Mouse (Mus musculus): Measurements from ENCODE around the gene Nbeal1. TPM values are rescaled to one million over a fixed set of nuclear protein-coding genes. Genes with fewer than 3 reads are reported as not detected.
A peak's percentile ranks its signal among the peaks of the same experiment; 100 is the strongest.

Nbeal1 gene
- polyA plus RNA-seq, 2 experiments = 5.2 to 8.5 TPM

DNA sequence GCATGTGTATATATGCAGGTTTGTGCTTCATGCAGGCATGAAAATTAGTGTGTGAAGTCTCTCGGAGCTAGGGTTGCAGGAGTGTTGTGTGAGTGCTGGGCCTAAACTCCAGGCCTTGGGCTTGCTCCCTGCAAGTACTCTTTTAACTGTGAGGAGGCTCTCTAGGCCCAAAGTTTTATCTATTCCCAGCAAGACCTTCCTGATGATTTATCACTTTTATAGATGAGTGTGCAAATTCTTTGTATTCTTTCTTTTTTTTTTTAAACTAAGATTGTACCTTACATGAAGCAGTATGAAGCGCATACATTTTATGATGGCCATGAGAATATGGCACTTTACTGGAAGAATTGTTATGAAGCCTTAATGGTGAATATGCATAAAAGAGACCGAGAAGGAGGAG lies 87.7 kb downstream of the Nbeal1 start:
- no peak for ATAC-seq (ENCODE audit: low FRiP score, low read depth)
- no peaks in the 10 kb centered on the region for H3K4me1 ChIP-seq (ENCODE audit: control insufficient read depth, insufficient read depth, low read length)
- no peak for TF ChIP-seq POLR2A (IDR thresholded peaks at IDR 0.05; ENCODE audit: borderline replicate concordance, extremely low read depth, insufficient read depth, insufficient read length)
- WGBS = 89% methylated on average over 3 of the region's 3 CpGs
- no peaks in the 10 kb centered on the region for H3K27me3 ChIP-seq (ENCODE audit: control insufficient read depth, insufficient read depth, low read length)
- no peak overlapping the region for H3K9ac ChIP-seq (ENCODE audit: low read depth, low read length, severe bottlenecking)
- no peaks in the 10 kb centered on the region for H3K9me3 ChIP-seq (ENCODE audit: control insufficient read depth, low read length)
- H3K4me3 ChIP-seq (replicated peaks; ENCODE audit: low read length) = no peak overlapping the region
- H3K4me2 ChIP-seq (replicated peaks; ENCODE audit: low read depth, low read length, severe bottlenecking) = no peak overlapping the region
- H3K27ac ChIP-seq (replicated peaks; ENCODE audit: low read depth, low read length) = no peak overlapping the region
- peaks cover 54% of the 10 kb centered on the region for H3K36me3 ChIP-seq (ENCODE audit: control insufficient read depth, insufficient read depth, low read length)
- DNase-seq (ENCODE audit: low spot score) = no peak

DNA sequence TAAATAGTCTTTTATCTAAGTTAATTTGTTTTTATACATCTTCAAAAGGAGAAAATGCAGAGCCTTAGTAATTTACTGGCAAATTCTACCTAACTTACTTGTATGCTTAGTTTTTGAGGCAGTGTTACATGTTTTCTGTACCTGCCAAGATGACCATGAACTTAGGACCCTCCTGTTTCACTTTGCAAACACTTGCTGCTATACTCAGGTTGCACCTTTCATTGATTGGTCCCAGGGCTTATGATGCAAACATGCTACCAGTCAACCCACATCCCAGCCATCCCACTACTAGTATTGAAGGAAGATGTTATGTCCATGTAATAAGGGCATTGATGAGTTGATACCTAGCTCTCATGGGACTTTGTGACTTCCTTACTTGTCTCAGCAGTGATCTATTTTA lies 88.9 kb downstream of the Nbeal1 start:
- TF ChIP-seq POLR2A (IDR thresholded peaks at IDR 0.05; ENCODE audit: borderline replicate concordance, extremely low read depth, insufficient read depth, insufficient read length) = no peak
- peaks cover 44% of the 10 kb centered on the region for H3K36me3 ChIP-seq (ENCODE audit: control insufficient read depth, insufficient read depth, low read length)
- H3K9ac ChIP-seq (ENCODE audit: low read depth, low read length, severe bottlenecking) = no peak overlapping the region
- no peak overlapping the region for H3K27ac ChIP-seq (replicated peaks; ENCODE audit: low read depth, low read length)
- H3K27me3 ChIP-seq (ENCODE audit: control insufficient read depth, insufficient read depth, low read length) = no peaks in the 10 kb centered on the region
- H3K4me2 ChIP-seq (replicated peaks; ENCODE audit: low read depth, low read length, severe bottlenecking) = no peak overlapping the region
- H3K9me3 ChIP-seq (ENCODE audit: control insufficient read depth, low read length) = no peaks in the 10 kb centered on the region
- ATAC-seq (ENCODE audit: low FRiP score, low read depth) (no peak), DNase-seq (ENCODE audit: low spot score) (no peak)
- no peak overlapping the region for H3K4me3 ChIP-seq (replicated peaks; ENCODE audit: low read length)
- H3K4me1 ChIP-seq (ENCODE audit: control insufficient read depth, insufficient read depth, low read length) = no peaks in the 10 kb centered on the region

DNA sequence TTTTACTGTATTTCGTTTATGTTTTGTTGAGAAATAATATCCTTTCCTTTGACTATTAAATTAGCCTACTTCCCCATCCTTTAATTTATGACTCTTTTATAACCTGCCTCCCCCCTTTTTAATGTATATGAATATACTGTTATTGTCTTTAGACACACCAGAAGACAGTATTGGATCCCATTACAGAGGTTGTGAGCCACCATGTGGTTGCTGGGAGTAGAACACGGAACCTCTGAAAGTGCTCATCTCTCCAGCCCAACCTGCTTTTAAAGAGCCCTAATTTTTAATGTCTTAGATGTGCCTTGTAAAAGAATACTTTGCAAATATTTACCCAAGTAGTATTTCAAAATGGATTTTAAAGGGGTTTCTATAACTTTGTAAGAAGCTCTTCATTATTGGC lies 92.1 kb downstream of the Nbeal1 start:
- 77% methylated on average over 2 of the region's 2 CpGs for WGBS
- no peak for ATAC-seq (ENCODE audit: low FRiP score, low read depth)
- Histone ChIP-seq H3K9me3 (ENCODE audit: control insufficient read depth, low read length) (no peaks in the 10 kb centered on the region), H3K27ac (replicated peaks; ENCODE audit: low read depth, low read length) (no peak overlapping the region), H3K9ac (ENCODE audit: low read depth, low read length, severe bottlenecking) (no peak overlapping the region), H3K27me3 (ENCODE audit: control insufficient read depth, insufficient read depth, low read length) (no peaks in the 10 kb centered on the region), H3K36me3 (ENCODE audit: control insufficient read depth, insufficient read depth, low read length) (peaks cover 33% of the 10 kb centered on the region), H3K4me1 (ENCODE audit: control insufficient read depth, insufficient read depth, low read length) (no peaks in the 10 kb centered on the region), H3K4me2 (replicated peaks; ENCODE audit: low read depth, low read length, severe bottlenecking) (no peak overlapping the region), H3K4me3 (replicated peaks; ENCODE audit: low read length) (no peak overlapping the region)
- no peak for TF ChIP-seq POLR2A (IDR thresholded peaks at IDR 0.05; ENCODE audit: borderline replicate concordance, extremely low read depth, insufficient read depth, insufficient read length)
- DNase-seq (ENCODE audit: low spot score) = peak; percentile 9

- no peak for DNase-seq (ENCODE audit: low spot score)
- peaks cover 63% of the 10 kb centered on the region for H3K36me3 ChIP-seq (ENCODE audit: control insufficient read depth, insufficient read depth, low read length)
- WGBS = 69% methylated on average over 1 of the region's 1 CpGs
Observed at GRCm38 (mm10) chr1:60293921-60294320, 113.5 kb downstream of the Nbeal1 start.

GRCm38 (mm10) chr1:60342808-60343629 lies 162.6 kb downstream of the Nbeal1 start, which contains the start of gene Cyp20a1:
TSS of gene Cyp20a1 (plus strand) at chr1:60343323.
- Histone ChIP-seq H3K4me3 (replicated peaks; ENCODE audit: low read length) (peak within 1 kb of the TSS; percentile 57), H3K4me2 (replicated peaks; ENCODE audit: low read depth, low read length, severe bottlenecking) (peak within 1 kb of the TSS; percentile 66), H3K27me3 (ENCODE audit: control insufficient read depth, insufficient read depth, low read length) (no peaks in the 10 kb centered on the region), H3K9me3 (ENCODE audit: control insufficient read depth, low read length) (no peaks in the 10 kb centered on the region), H3K27ac (replicated peaks; ENCODE audit: low read depth, low read length) (peak within 1 kb of the TSS; percentile 92), H3K4me1 (ENCODE audit: control insufficient read depth, insufficient read depth, low read length) (peaks cover 9% of the 10 kb centered on the region), H3K36me3 (ENCODE audit: control insufficient read depth, insufficient read depth, low read length) (peaks cover 8% of the 10 kb centered on the region), H3K9ac (ENCODE audit: low read depth, low read length, severe bottlenecking) (peak within 1 kb of the TSS; percentile 77)
- peak; percentile 98 for ATAC-seq (ENCODE audit: low FRiP score, low read depth)
- peak; percentile 86 for DNase-seq (ENCODE audit: low spot score)
- peak; percentile 76; the same call in 1 of the 2 replicates for TF ChIP-seq POLR2A (IDR thresholded peaks at IDR 0.05; ENCODE audit: borderline replicate concordance, extremely low read depth, insufficient read depth, insufficient read length)
- WGBS = 1% methylated on average over 41 of the region's 60 CpGs

More at GRCm38 (mm10) chr1:60293921-60294320, 113.5 kb downstream of the Nbeal1 start:
- no peak overlapping the region for H3K9ac ChIP-seq (ENCODE audit: low read depth, low read length, severe bottlenecking)
- H3K4me3 ChIP-seq (replicated peaks; ENCODE audit: low read length) = no peak overlapping the region
- no peak for TF ChIP-seq POLR2A (IDR thresholded peaks at IDR 0.05; ENCODE audit: borderline replicate concordance, extremely low read depth, insufficient read depth, insufficient read length)
- no peaks in the 10 kb centered on the region for H3K9me3 ChIP-seq (ENCODE audit: control insufficient read depth, low read length)
- no peak overlapping the region for H3K27ac ChIP-seq (replicated peaks; ENCODE audit: low read depth, low read length)
- H3K4me1 ChIP-seq (ENCODE audit: control insufficient read depth, insufficient read depth, low read length) = no peaks in the 10 kb centered on the region
- H3K27me3 ChIP-seq (ENCODE audit: control insufficient read depth, insufficient read depth, low read length) = no peaks in the 10 kb centered on the region
- ATAC-seq (ENCODE audit: low FRiP score, low read depth) = no peak
- no peak overlapping the region for H3K4me2 ChIP-seq (replicated peaks; ENCODE audit: low read depth, low read length, severe bottlenecking)
